Mouse (Mus musculus) intestine, embryonic 16.5 days (tissue): ENCODE results near the gene Tmem145. TPM values are rescaled to one million over a fixed set of nuclear protein-coding genes. Genes with fewer than 3 reads are reported as not detected.
A peak's percentile ranks its signal among the peaks of the same experiment; 100 is the strongest.
"Not testable (repeated sequence)": the region's sequence is repeated elsewhere in the genome, so short reads cannot be mapped to it uniquely, and the experiment has no call there.

Source experiments
- ATAC-seq: fragments of 200-750 bp; cut with Nextera tagmentation; 2 replicates; pipeline ENCODE4 v1.8.0; 2017; ENCODE audit warnings: moderate TSS enrichment, moderate library complexity
- H3K27ac ChIP-seq: fragments of 300-500 bp; sonication (generic); 2 replicates; pipeline ENCODE4 v1.5.1; 2014; ENCODE audit warnings: mild to moderate bottlenecking, low read length
- H3K27me3 ChIP-seq: fragments of 300-500 bp; sonication (generic); replicated peaks from 2 replicates; pipeline ENCODE4 v1.6.1; 2014; ENCODE audit warnings: low read length, control low read depth, mixed read lengths; ENCODE audit not compliant: control insufficient read depth, insufficient read depth
- H3K36me3 ChIP-seq: fragments of 300-500 bp; sonication (generic); 2 replicates; pipeline ENCODE4 v1.6.1; 2014; ENCODE audit warnings: low read length, control low read depth; ENCODE audit not compliant: control insufficient read depth, insufficient read depth
- H3K4me1 ChIP-seq: fragments of 300-500 bp; sonication (generic); 2 replicates; pipeline ENCODE4 v1.6.1; 2014; ENCODE audit warnings: low read length, control low read depth, mixed read lengths; ENCODE audit not compliant: control insufficient read depth, insufficient read depth
- H3K4me2 ChIP-seq: fragments of 300-500 bp; sonication (generic); 2 replicates; pipeline ENCODE4 v1.6.1; 2014; ENCODE audit warnings: low read depth, low read length, control low read depth
- H3K4me3 ChIP-seq: fragments of 300-500 bp; sonication (generic); 2 replicates; pipeline ENCODE4 v1.5.1; 2014; ENCODE audit warnings: mild to moderate bottlenecking, low read length
- H3K9ac ChIP-seq: fragments of 300-500 bp; sonication (generic); 2 replicates; pipeline ENCODE4 v1.6.1; 2014; ENCODE audit warnings: low read depth, low read length
- H3K9me3 ChIP-seq: fragments of 300-500 bp; sonication (generic); 2 replicates; pipeline ENCODE4 v1.6.1; 2016; ENCODE audit warnings: low read length, control low read depth; ENCODE audit not compliant: control insufficient read depth
- WGBS: fragments of 180-500 bp; shearing (Covaris S2); extraction: QIAGEN DNeasy Blood & Tissue Kit; methylation state at CpG from one replicate; pipeline ENCODE4 v1.1.7; 2014; 5-methylcytosine and 5-hydroxymethylcytosine counted together
- polyA plus RNA-seq: library from polyadenylated mRNA; unstranded; fragments of >200 nt; fragmentation: Nextera tagmentation; extraction: Ambion mirVana; gene quantifications from 2 replicates; pipeline ENCODE4 v1.2.1, GENCODE M21; 2015

Tmem145 gene
- 0.61 and 1.1 TPM in 2 replicates for polyA plus RNA-seq

- Histone ChIP-seq H3K4me2 (peak within 1 kb of the TSS; percentile 98), H3K4me3 (peak within 1 kb of the TSS; percentile 58), H3K36me3 (no peaks in the 10 kb centered on the region), H3K4me1 (peaks cover 9% of the 10 kb centered on the region), H3K9me3 (no peaks in the 10 kb centered on the region), H3K27ac (no peak within 1 kb of the TSS), H3K9ac (peak within 1 kb of the TSS; percentile 55), H3K27me3 (peaks cover 20% of the 10 kb centered on the region)
- under 1% methylated on average over 47 of the region's 47 CpGs for WGBS
- ATAC-seq = peak; percentile 84
These were observed at the start of gene Tmem145 for GRCm38 (mm10) chr7:25305956-25306613. Tmem145 (plus strand) TSS chr7:25306106.

- no peak overlapping the region for H3K27ac ChIP-seq
- no peak for ATAC-seq
- H3K36me3 ChIP-seq = no peaks in the 10 kb centered on the region
- no peaks in the 10 kb centered on the region for H3K9me3 ChIP-seq
- H3K27me3 ChIP-seq = no peaks in the 10 kb centered on the region
- no peak overlapping the region for H3K4me2 ChIP-seq
- no peak overlapping the region for H3K9ac ChIP-seq
- no peak overlapping the region for H3K4me3 ChIP-seq
- H3K4me1 ChIP-seq = peaks cover 2% of the 10 kb centered on the region
- 86% methylated on average over 1 of the region's 1 CpGs for WGBS
These were observed 44.0 kb upstream of the Tmem145 start for GRCm38 (mm10) chr7:25261896-25262295.

- peaks cover 9% of the 10 kb centered on the region for H3K4me1 ChIP-seq
- no peak overlapping the region for H3K9ac ChIP-seq
- H3K4me2 ChIP-seq = no peak overlapping the region
- no peak for ATAC-seq
- 39% methylated on average over 17 of the region's 17 CpGs for WGBS
- no peaks in the 10 kb centered on the region for H3K36me3 ChIP-seq
- H3K4me3 ChIP-seq = no peak overlapping the region
- no peaks in the 10 kb centered on the region for H3K27me3 ChIP-seq
- no peak overlapping the region for H3K27ac ChIP-seq
- H3K9me3 ChIP-seq = no peaks in the 10 kb centered on the region
These were observed 41.7 kb upstream of the Tmem145 start for GRCm38 (mm10) chr7:25263968-25264870.

GRCm38 (mm10) chr7:25265743-25266142 is 40.2 kb upstream of the Tmem145 start:
- WGBS = 94% methylated on average over 5 of the region's 5 CpGs
- not testable (repeated sequence) for H3K4me2 ChIP-seq, H3K9ac ChIP-seq, H3K27ac ChIP-seq, H3K27me3 ChIP-seq, ATAC-seq, H3K4me3 ChIP-seq, H3K9me3 ChIP-seq, H3K36me3 ChIP-seq
- peaks cover 19% of the 10 kb centered on the region for H3K4me1 ChIP-seq

GRCm38 (mm10) chr7:25266180-25266962 is 39.5 kb upstream of the Tmem145 start:
- no peaks in the 10 kb centered on the region for H3K27me3 ChIP-seq
- peak overlapping the region; percentile 71; the same call in 1 of the 2 replicates for H3K9ac ChIP-seq
- H3K36me3 ChIP-seq = no peaks in the 10 kb centered on the region; the same call in 1 of the 2 replicates
- no peak for ATAC-seq
- H3K4me2 ChIP-seq = peak overlapping the region; percentile 75; the same call in 1 of the 2 replicates
- no peaks in the 10 kb centered on the region for H3K9me3 ChIP-seq
- no peak overlapping the region for H3K4me3 ChIP-seq
- H3K27ac ChIP-seq = no peak overlapping the region
- WGBS = 89% methylated on average over 8 of the region's 8 CpGs
- H3K4me1 ChIP-seq = peaks cover 19% of the 10 kb centered on the region

GRCm38 (mm10) chr7:25267301-25267750 is 38.6 kb upstream of the Tmem145 start, which contains the start of gene Cic:
Cic (plus strand) TSS chr7:25267704.
- Histone ChIP-seq H3K4me3 (peak within 1 kb of the TSS; percentile 87), H3K4me1 (peaks cover 19% of the 10 kb centered on the region), H3K9me3 (no peaks in the 10 kb centered on the region), H3K36me3 (no peaks in the 10 kb centered on the region; the same call in 1 of the 2 replicates), H3K27ac (peak within 1 kb of the TSS; percentile 81), H3K9ac (peak within 1 kb of the TSS; percentile 94), H3K4me2 (peak within 1 kb of the TSS; percentile 80), H3K27me3 (no peaks in the 10 kb centered on the region)
- ATAC-seq = peak; percentile 88
- 0% methylated on average over 29 of the region's 29 CpGs for WGBS

- peaks cover 19% of the 10 kb centered on the region for H3K4me1 ChIP-seq
- H3K9ac ChIP-seq = peak overlapping the region; percentile 94
- no peaks in the 10 kb centered on the region; the same call in 1 of the 2 replicates for H3K36me3 ChIP-seq
- peak overlapping the region; percentile 87 for H3K4me3 ChIP-seq
- WGBS = under 1% methylated on average over 33 of the region's 33 CpGs
- H3K27ac ChIP-seq = peak overlapping the region; percentile 81
- H3K9me3 ChIP-seq = no peaks in the 10 kb centered on the region
- ATAC-seq = peak; percentile 96
- no peaks in the 10 kb centered on the region for H3K27me3 ChIP-seq
- peak overlapping the region; percentile 80 for H3K4me2 ChIP-seq
These were observed 38.0 kb upstream of the Tmem145 start for GRCm38 (mm10) chr7:25267751-25268463.

- peaks cover 2% of the 10 kb centered on the region for H3K36me3 ChIP-seq
- H3K4me2 ChIP-seq = peak overlapping the region; percentile 80
- H3K9me3 ChIP-seq = no peaks in the 10 kb centered on the region
- peak overlapping the region; percentile 79 for H3K27ac ChIP-seq
- ATAC-seq = no peak
- peak overlapping the region; percentile 94 for H3K9ac ChIP-seq
- 3% methylated on average over 7 of the region's 7 CpGs for WGBS
- peaks cover 22% of the 10 kb centered on the region for H3K4me1 ChIP-seq
- no peaks in the 10 kb centered on the region for H3K27me3 ChIP-seq
- peak overlapping the region; percentile 87 for H3K4me3 ChIP-seq
These were observed 37.3 kb upstream of the Tmem145 start for GRCm38 (mm10) chr7:25268588-25268987.
